Mouse (Mus musculus) hindbrain, embryonic 13.5 days (tissue): Measurements from ENCODE around the gene Abcg1. TPM values are rescaled to one million over a fixed set of nuclear protein-coding genes. Genes with fewer than 3 reads are reported as not detected.

Experiments
- ATAC-seq: fragments of 200-750 bp; cut with Nextera tagmentation; 2 replicates; pipeline ENCODE4 v1.8.0; 2017; ENCODE audit warnings: moderate TSS enrichment; ENCODE audit not compliant: low FRiP score
- H3K27ac ChIP-seq: fragments of 300-500 bp; sonication (generic); 2 replicates; pipeline ENCODE4 v1.5.1; 2015; ENCODE audit warnings: inconsistent platforms, mild to moderate bottlenecking, moderate library complexity
- H3K27me3 ChIP-seq: fragments of 300-500 bp; sonication (generic); 2 replicates; pipeline ENCODE4 v1.6.1; 2015; ENCODE audit warnings: mild to moderate bottlenecking, inconsistent platforms
- H3K36me3 ChIP-seq: fragments of 300-500 bp; sonication (generic); 2 replicates; pipeline ENCODE4 v1.6.1; 2015; ENCODE audit warnings: mild to moderate bottlenecking, inconsistent platforms
- H3K4me1 ChIP-seq: fragments of 300-500 bp; sonication (generic); replicated peaks from 2 replicates; pipeline ENCODE4 v1.6.1; 2015; ENCODE audit warnings: inconsistent platforms
- H3K4me2 ChIP-seq: fragments of 300-500 bp; sonication (generic); 2 replicates; pipeline ENCODE4 v1.6.1; 2015; ENCODE audit warnings: inconsistent platforms, mild to moderate bottlenecking, moderate library complexity
- H3K4me3 ChIP-seq: fragments of 300-500 bp; sonication (generic); 2 replicates; pipeline ENCODE4 v1.5.1; 2015; ENCODE audit warnings: mild to moderate bottlenecking, inconsistent platforms
- H3K9ac ChIP-seq: fragments of 300-500 bp; sonication (generic); 2 replicates; pipeline ENCODE4 v1.6.1; 2015; ENCODE audit warnings: mild to moderate bottlenecking, inconsistent platforms
- H3K9me3 ChIP-seq: fragments of 300-500 bp; sonication (generic); 2 replicates; pipeline ENCODE4 v1.6.1; 2016; ENCODE audit warnings: inconsistent platforms
- WGBS: fragments of 180-500 bp; shearing (Covaris S2); methylation state at CpG from one replicate; pipeline ENCODE4 v1.1.7; 2015; 5-methylcytosine and 5-hydroxymethylcytosine counted together
- polyA plus RNA-seq: library from polyadenylated mRNA; unstranded; fragments of >200 nt; fragmentation: Nextera tagmentation; extraction: Ambion mirVana; gene quantifications from 2 replicates; pipeline ENCODE4 v1.2.1, GENCODE M21; 2015

The Abcg1 gene
- polyA plus RNA-seq: 19.3 and 21.5 TPM in 2 replicates

- Histone ChIP-seq H3K4me1 (peaks cover 38% of the 10 kb centered on the region), H3K9me3 (peaks cover 13% of the 10 kb centered on the region), H3K4me3 (peak within 1 kb of the TSS; percentile 60), H3K9ac (peak within 1 kb of the TSS; percentile 80), H3K27me3 (0 out of 2 replicates have a peak, but pooled peaks cover 9% of the 10 kb centered on the region), H3K4me2 (peak within 1 kb of the TSS; percentile 86), H3K27ac (peak within 1 kb of the TSS; percentile 92), H3K36me3 (no peaks in the 10 kb centered on the region)
- ATAC-seq: peak; percentile 88
- WGBS: 2% methylated on average over 49 of the region's 49 CpGs
Observed at GRCm38 (mm10) chr17:31057151-31057890, at the start of gene Abcg1. TSS of gene Abcg1 (plus strand) at chr17:31057675.

- WGBS: 90% methylated on average over 8 of the region's 8 CpGs
Observed at GRCm38 (mm10) chr17:31008416-31008815, 49.1 kb upstream of the Abcg1 start.

GRCm38 (mm10) chr17:31011551-31012394, 45.7 kb upstream of the Abcg1 start:
- Histone ChIP-seq H3K4me3 (no peak overlapping the region), H3K27me3 (no peaks in the 10 kb centered on the region), H3K27ac (no peak overlapping the region), H3K4me2 (no peak overlapping the region), H3K4me1 (no peaks in the 10 kb centered on the region), H3K36me3 (no peaks in the 10 kb centered on the region), H3K9ac (0 out of 2 replicates have a peak overlapping the region, but pooled peaks have one; percentile 13), H3K9me3 (no peaks in the 10 kb centered on the region; the same call in 1 of the 2 replicates)
- no peak for ATAC-seq
- WGBS: 35% methylated on average over 9 of the region's 9 CpGs

More at GRCm38 (mm10) chr17:31008416-31008815, 49.1 kb upstream of the Abcg1 start:
- Histone ChIP-seq H3K4me3 (no peak overlapping the region), H3K4me2 (no peak overlapping the region), H3K27me3 (no peaks in the 10 kb centered on the region), H3K9ac (no peak overlapping the region), H3K36me3 (no peaks in the 10 kb centered on the region), H3K9me3 (no peaks in the 10 kb centered on the region), H3K27ac (no peak overlapping the region), H3K4me1 (no peaks in the 10 kb centered on the region)
- ATAC-seq: no peak

GRCm38 (mm10) chr17:31018267-31018666, 39.2 kb upstream of the Abcg1 start:
- WGBS: 81% methylated on average over 4 of the region's 4 CpGs
- no peaks in the 10 kb centered on the region for H3K36me3 ChIP-seq
- H3K27ac ChIP-seq: no peak overlapping the region
- H3K4me3 ChIP-seq: no peak overlapping the region
- peaks cover 6% of the 10 kb centered on the region; the same call in 1 of the 2 replicates for H3K9me3 ChIP-seq
- 0 out of 2 replicates have a peak, but pooled peaks cover 2% of the 10 kb centered on the region for H3K27me3 ChIP-seq
- H3K9ac ChIP-seq: no peak overlapping the region
- H3K4me2 ChIP-seq: no peak overlapping the region
- no peak for ATAC-seq
- no peaks in the 10 kb centered on the region for H3K4me1 ChIP-seq

GRCm38 (mm10) chr17:31019505-31019904, 38.0 kb upstream of the Abcg1 start:
- no peak for ATAC-seq
- H3K27ac ChIP-seq: no peak overlapping the region
- no peaks in the 10 kb centered on the region for H3K4me1 ChIP-seq
- 0 out of 2 replicates have a peak, but pooled peaks cover 2% of the 10 kb centered on the region for H3K27me3 ChIP-seq
- no peak overlapping the region for H3K4me2 ChIP-seq
- H3K36me3 ChIP-seq: no peaks in the 10 kb centered on the region
- H3K9ac ChIP-seq: no peak overlapping the region
- peaks cover 6% of the 10 kb centered on the region; the same call in 1 of the 2 replicates for H3K9me3 ChIP-seq
- 4% methylated on average over 2 of the region's 2 CpGs for WGBS
- H3K4me3 ChIP-seq: no peak overlapping the region

- no peak overlapping the region for H3K27ac ChIP-seq
- H3K27me3 ChIP-seq: 0 out of 2 replicates have a peak, but pooled peaks cover 2% of the 10 kb centered on the region
- H3K4me3 ChIP-seq: no peak overlapping the region
- H3K9me3 ChIP-seq: peaks cover 6% of the 10 kb centered on the region; the same call in 1 of the 2 replicates
- WGBS: 87% methylated on average over 2 of the region's 2 CpGs
- ATAC-seq: no peak
- no peak overlapping the region for H3K9ac ChIP-seq
- no peak overlapping the region for H3K4me2 ChIP-seq
- no peaks in the 10 kb centered on the region for H3K36me3 ChIP-seq
- no peaks in the 10 kb centered on the region for H3K4me1 ChIP-seq
Observed at GRCm38 (mm10) chr17:31020078-31020477, 37.4 kb upstream of the Abcg1 start.

GRCm38 (mm10) chr17:31021276-31021675, 36.2 kb upstream of the Abcg1 start:
- Histone ChIP-seq H3K9ac (no peak overlapping the region), H3K36me3 (no peaks in the 10 kb centered on the region)
- 78% methylated on average over 8 of the region's 8 CpGs for WGBS

GRCm38 (mm10) chr17:31024125-31024781, 33.2 kb upstream of the Abcg1 start:
- no peaks in the 10 kb centered on the region for H3K4me1 ChIP-seq
- H3K27me3 ChIP-seq: 0 out of 2 replicates have a peak, but pooled peaks cover 2% of the 10 kb centered on the region
- 73% methylated on average over 7 of the region's 7 CpGs for WGBS
- no peak overlapping the region for H3K4me3 ChIP-seq
- no peaks in the 10 kb centered on the region for H3K36me3 ChIP-seq
- H3K27ac ChIP-seq: no peak overlapping the region
- ATAC-seq: no peak
- H3K9ac ChIP-seq: no peak overlapping the region
- 0 out of 2 replicates have a peak, but pooled peaks cover 6% of the 10 kb centered on the region for H3K9me3 ChIP-seq
- H3K4me2 ChIP-seq: no peak overlapping the region

More at GRCm38 (mm10) chr17:31021276-31021675, 36.2 kb upstream of the Abcg1 start:
- Histone ChIP-seq H3K4me3 (no peak overlapping the region), H3K27ac (no peak overlapping the region), H3K27me3 (0 out of 2 replicates have a peak, but pooled peaks cover 2% of the 10 kb centered on the region), H3K4me1 (no peaks in the 10 kb centered on the region), H3K4me2 (no peak overlapping the region), H3K9me3 (0 out of 2 replicates have a peak, but pooled peaks cover 6% of the 10 kb centered on the region)
- no peak for ATAC-seq

GRCm38 (mm10) chr17:31024782-31025125, 32.7 kb upstream of the Abcg1 start:
- WGBS: 65% methylated on average over 5 of the region's 5 CpGs
- H3K36me3 ChIP-seq: no peaks in the 10 kb centered on the region
- H3K4me1 ChIP-seq: no peaks in the 10 kb centered on the region
- no peak for ATAC-seq
- H3K4me3 ChIP-seq: no peak overlapping the region
- no peak overlapping the region for H3K27ac ChIP-seq
- H3K9me3 ChIP-seq: 0 out of 2 replicates have a peak, but pooled peaks cover 6% of the 10 kb centered on the region
- H3K27me3 ChIP-seq: 0 out of 2 replicates have a peak, but pooled peaks cover 2% of the 10 kb centered on the region
- no peak overlapping the region for H3K4me2 ChIP-seq
- H3K9ac ChIP-seq: no peak overlapping the region

GRCm38 (mm10) chr17:31026986-31027385, 30.5 kb upstream of the Abcg1 start:
- Histone ChIP-seq H3K36me3 (no peaks in the 10 kb centered on the region), H3K4me3 (no peak overlapping the region), H3K27me3 (no peaks in the 10 kb centered on the region), H3K27ac (no peak overlapping the region), H3K9me3 (peaks cover 14% of the 10 kb centered on the region; the same call in 1 of the 2 replicates), H3K4me2 (no peak overlapping the region), H3K4me1 (no peaks in the 10 kb centered on the region), H3K9ac (no peak overlapping the region)
- no peak for ATAC-seq
- WGBS: 87% methylated on average over 6 of the region's 6 CpGs

GRCm38 (mm10) chr17:31027723-31028122, 29.8 kb upstream of the Abcg1 start:
- no peaks in the 10 kb centered on the region for H3K27me3 ChIP-seq
- no peak overlapping the region for H3K4me2 ChIP-seq
- no peaks in the 10 kb centered on the region for H3K36me3 ChIP-seq
- no peak overlapping the region for H3K9ac ChIP-seq
- H3K4me3 ChIP-seq: no peak overlapping the region
- ATAC-seq: no peak
- H3K27ac ChIP-seq: no peak overlapping the region
- peaks cover 18% of the 10 kb centered on the region for H3K9me3 ChIP-seq
- WGBS: 91% methylated on average over 6 of the region's 6 CpGs
- no peaks in the 10 kb centered on the region for H3K4me1 ChIP-seq
